Mouse (Mus musculus) olfactory bulb, adult 2 months (tissue): ENCODE data around the gene Pde10a. TPM values are rescaled to one million over a fixed set of nuclear protein-coding genes. Genes with fewer than 3 reads are reported as not detected.

Source experiments
- H3K27ac ChIP-seq: fragments of 200-500 bp; 2 replicates; pipeline ENCODE4 v1.5.1; 2012; ENCODE audit warnings: low read depth, low read length; ENCODE audit not compliant: insufficient read depth
- H3K4me1 ChIP-seq: fragments of 200-500 bp; 2 replicates; pipeline ENCODE4 v1.6.1; 2012; ENCODE audit warnings: low read length; ENCODE audit not compliant: control insufficient read depth, insufficient read depth
- H3K4me3 ChIP-seq: fragments of 200-500 bp; 2 replicates; pipeline ENCODE4 v1.5.1; 2012; ENCODE audit warnings: mild to moderate bottlenecking, low read depth, low read length, moderate library complexity; ENCODE audit not compliant: insufficient read depth
- CTCF ChIP-seq: fragments of 200-500 bp; IDR thresholded peaks from 2 replicates; pipeline ENCODE4 v1.5.1; 2012; ENCODE audit warnings: low read depth, mild to moderate bottlenecking, low read length, moderate library complexity; ENCODE audit not compliant: insufficient read depth
- POLR2A ChIP-seq: fragments of 200-500 bp; IDR thresholded peaks from 2 replicates; pipeline ENCODE4 v1.6.1; 2012; ENCODE audit warnings: mild to moderate bottlenecking, low read depth, low read length, moderate library complexity; ENCODE audit not compliant: insufficient read depth
- WGBS: fragments of 180-500 bp; shearing (Covaris S2); methylation state at CpG from one replicate; pipeline ENCODE4 v1.1.7; 2018; 5-methylcytosine and 5-hydroxymethylcytosine counted together
- polyA plus RNA-seq: library from polyadenylated mRNA; stranded (reverse); fragments of >200 nt; gene quantifications from 2 replicates; pipeline ENCODE4 v1.2.4, GENCODE M21; 2012; ENCODE audit warnings: low replicate concordance; ENCODE audit not compliant: missing spikeins, insufficient read depth, insufficient read length

Pde10a gene
- polyA plus RNA-seq, 1 experiment = not detected

- peaks cover 12% of the 10 kb centered on the region for H3K4me1 ChIP-seq
- no peak overlapping the region for H3K4me3 ChIP-seq
- WGBS = 83% methylated on average over 1 of the region's 1 CpGs
- no peak overlapping the region for H3K27ac ChIP-seq
- TF ChIP-seq CTCF (no peak), POLR2A (no peak)
Observed at GRCm38 (mm10) chr17:8631701-8632100, 106.5 kb downstream of the Pde10a start.

- whole genome bisulfite sequencing = 73% methylated on average over 8 of the region's 8 CpGs
- Histone ChIP-seq H3K4me3 (no peak overlapping the region), H3K4me1 (peaks cover 10% of the 10 kb centered on the region), H3K27ac (no peak overlapping the region)
- TF ChIP-seq CTCF (no peak), POLR2A (no peak)
Observed at GRCm38 (mm10) chr17:8633596-8633995, 108.4 kb downstream of the Pde10a start.

- WGBS = 97% methylated on average over 4 of the region's 4 CpGs
- H3K4me1 ChIP-seq = peaks cover 10% of the 10 kb centered on the region
- TF ChIP-seq POLR2A (no peak), CTCF (no peak)
- no peak overlapping the region for H3K27ac ChIP-seq
- no peak overlapping the region for H3K4me3 ChIP-seq
Observed at GRCm38 (mm10) chr17:8634476-8634875, 109.3 kb downstream of the Pde10a start.

GRCm38 (mm10) chr17:8636231-8636630 lies 111.1 kb downstream of the Pde10a start:
- H3K4me3 ChIP-seq = no peak overlapping the region
- TF ChIP-seq CTCF (no peak), POLR2A (no peak)
- H3K27ac ChIP-seq = no peak overlapping the region
- H3K4me1 ChIP-seq = peaks cover 8% of the 10 kb centered on the region
- WGBS = 76% methylated on average over 3 of the region's 3 CpGs

- no peak overlapping the region for H3K4me3 ChIP-seq
- no peak for TF ChIP-seq POLR2A
- no peak for TF ChIP-seq CTCF
- no peak overlapping the region for H3K27ac ChIP-seq
- H3K4me1 ChIP-seq = peaks cover 6% of the 10 kb centered on the region; the same call in 1 of the 2 replicates
- WGBS = 86% methylated on average over 11 of the region's 11 CpGs
Observed at GRCm38 (mm10) chr17:8636691-8637090, 111.5 kb downstream of the Pde10a start.

- 78% methylated on average over 4 of the region's 4 CpGs for WGBS
- Histone ChIP-seq H3K4me1 (peaks cover 3% of the 10 kb centered on the region; the same call in 1 of the 2 replicates), H3K27ac (no peak overlapping the region), H3K4me3 (no peak overlapping the region)
- no peak for TF ChIP-seq CTCF
- TF ChIP-seq POLR2A = no peak
Observed at GRCm38 (mm10) chr17:8637181-8637580, 112.0 kb downstream of the Pde10a start.

- TF ChIP-seq CTCF (no peak), POLR2A (no peak)
- Histone ChIP-seq H3K4me1 (peaks cover 3% of the 10 kb centered on the region; the same call in 1 of the 2 replicates), H3K4me3 (no peak overlapping the region), H3K27ac (no peak overlapping the region)
- WGBS = 75% methylated on average over 12 of the region's 12 CpGs
Observed at GRCm38 (mm10) chr17:8639703-8640380, 114.7 kb downstream of the Pde10a start.

- peaks cover 3% of the 10 kb centered on the region; the same call in 1 of the 2 replicates for H3K4me1 ChIP-seq
- no peak for TF ChIP-seq POLR2A
- no peak for TF ChIP-seq CTCF
- no peak overlapping the region for H3K4me3 ChIP-seq
- WGBS = 88% methylated on average over 16 of the region's 16 CpGs
- H3K27ac ChIP-seq = no peak overlapping the region
Observed at GRCm38 (mm10) chr17:8640741-8641480, 115.7 kb downstream of the Pde10a start.

GRCm38 (mm10) chr17:8641491-8641890 lies 116.3 kb downstream of the Pde10a start:
- Histone ChIP-seq H3K4me3 (no peak overlapping the region), H3K4me1 (peaks cover 3% of the 10 kb centered on the region; the same call in 1 of the 2 replicates), H3K27ac (no peak overlapping the region)
- no peak for TF ChIP-seq CTCF
- TF ChIP-seq POLR2A = no peak
- WGBS = 59% methylated on average over 3 of the region's 3 CpGs
